Mouse (Mus musculus): Measurements from ENCODE around the gene Gm8005. TPM values are rescaled to one million over a fixed set of nuclear protein-coding genes. Genes with fewer than 3 reads are reported as not detected.
"Not testable (repeated sequence)": the region's sequence is repeated elsewhere in the genome, so short reads cannot be mapped to it uniquely, and the experiment has no call there.

Gene Gm8005
- polyA plus RNA-seq (2017; shearing (Covaris generic)): not detected

- ATAC-seq: not testable (repeated sequence)
Measured at GRCm38 (mm10) chr14:42439573-42439972, at the start of gene Gm8005. Gene Gm8005 (minus strand): TSS chr14:42439673.

GRCm38 (mm10) chr14:42463581-42463980 lies 24.1 kb upstream of the Gm8005 start, which contains the start of gene Gm8011:
Gene Gm8011 (plus strand): TSS chr14:42463881.
- not testable (repeated sequence) for ATAC-seq

Other genes starting within 250 kb of the Gm8005 start
- gene Gm3573, start 248.9 kb downstream of the Gm8005 start, polyA plus RNA-seq (2017; shearing (Covaris generic)): not detected
- not detected for gene Gm17026, start 179.6 kb downstream of the Gm8005 start, polyA plus RNA-seq (2017; shearing (Covaris generic))
- not detected for gene Gm9611, start 142.3 kb downstream of the Gm8005 start, polyA plus RNA-seq (2017; shearing (Covaris generic))
- not detected for gene Gm7995, start 129.5 kb downstream of the Gm8005 start, polyA plus RNA-seq (2017; shearing (Covaris generic))
- not detected for gene Gm8011, start 24.2 kb upstream of the Gm8005 start, polyA plus RNA-seq (2017; shearing (Covaris generic))
- gene Gm8020, start 62.7 kb upstream of the Gm8005 start, polyA plus RNA-seq (2017; shearing (Covaris generic)): not detected
- gene Gm8024, start 84.6 kb upstream of the Gm8005 start, polyA plus RNA-seq (2017; shearing (Covaris generic)): not detected
- not detected for gene Gm17124, start 160.2 kb upstream of the Gm8005 start, polyA plus RNA-seq (2017; shearing (Covaris generic))
- not detected for gene Gm3633, start 202.2 kb upstream of the Gm8005 start, polyA plus RNA-seq (2017; shearing (Covaris generic))
- gene Gm10378, start 216.3 kb upstream of the Gm8005 start, polyA plus RNA-seq (2017; shearing (Covaris generic)): not detected

Data from inflammation-experienced regulatory T-cells, adult 6 months (primary cell).